Mouse (Mus musculus) heart, postnatal 0 days (tissue): ENCODE data around the gene Dlk2.

ENCODE experiments used
- CTCF ChIP-seq: IDR thresholded peaks from 2 replicates; pipeline ENCODE4 v1.5.1; 2016; ENCODE audit warnings: antibody characterized with exemption, control low read depth, low read depth
- EP300 ChIP-seq: IDR thresholded peaks from 2 replicates; pipeline ENCODE4 v1.6.1; 2016; ENCODE audit warnings: antibody characterized with exemption, low read depth

DNA sequence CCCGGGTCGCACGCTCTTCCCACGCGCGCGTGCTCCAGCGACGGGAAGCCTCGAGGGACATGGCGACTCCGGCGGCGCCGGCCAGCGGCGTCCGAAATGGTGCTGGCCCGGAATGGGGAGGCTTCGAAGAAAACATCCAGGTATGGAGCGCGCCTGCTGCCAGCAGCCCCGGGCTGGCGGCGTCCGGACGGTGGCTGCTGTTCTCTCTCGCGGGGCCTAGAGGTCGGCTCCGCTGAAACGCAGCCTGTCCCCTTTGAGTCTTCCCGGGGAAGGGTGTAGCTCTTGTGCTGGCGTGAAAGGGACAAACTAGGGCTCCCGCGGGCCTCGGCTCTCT is 49.1 kb upstream of the Dlk2 start:
- TF ChIP-seq CTCF (no peak), EP300 (no peak)
